Mouse (Mus musculus): ENCODE measurements around the gene Clcf1. TPM values are rescaled to one million over a fixed set of nuclear protein-coding genes. Genes with fewer than 3 reads are reported as not detected.
A peak's percentile ranks its signal among the peaks of the same experiment; 100 is the strongest.

Gene Clcf1
- polyA plus RNA-seq, 1 experiment, result not detected

- no peak overlapping the region for H3K4me3 ChIP-seq (ENCODE audit: insufficient read depth, low read depth, low read length)
- H3K27ac ChIP-seq (replicated peaks; ENCODE audit: low read depth, low read length), result no peak overlapping the region
- no peaks in the 10 kb centered on the region for H3K4me1 ChIP-seq (ENCODE audit: control insufficient read depth, insufficient read depth, insufficient read length, low read length)
Observed at GRCm38 (mm10) chr19:4187303-4187702, 26.7 kb upstream of the Clcf1 start.

DNA sequence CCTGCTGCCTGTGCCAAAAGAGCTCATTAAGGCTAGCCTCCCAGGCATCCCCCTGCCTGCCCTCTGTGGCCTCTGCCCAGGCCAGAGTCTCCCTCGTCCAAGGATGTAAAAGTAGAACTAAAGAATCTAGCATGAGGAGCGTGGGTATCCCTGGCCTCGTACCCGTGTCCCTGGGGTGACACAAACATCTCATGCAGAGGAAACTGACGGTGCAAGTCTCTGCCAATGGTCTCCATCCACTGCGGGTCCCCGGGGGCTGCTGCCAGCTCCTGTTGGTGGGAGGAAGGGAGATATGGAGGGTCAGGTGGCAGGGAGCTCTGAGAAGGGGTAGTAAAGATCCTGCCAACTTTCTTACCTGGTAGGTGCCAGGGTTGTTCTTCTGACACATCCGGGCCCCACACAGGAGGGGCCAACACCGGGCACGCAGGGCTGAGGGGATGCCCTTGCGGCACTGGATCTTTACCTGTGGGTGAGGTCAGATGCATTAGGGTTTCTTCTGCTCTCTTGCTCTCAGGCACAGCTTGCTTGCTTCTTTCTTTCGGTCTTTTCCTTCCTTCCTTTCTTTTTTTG is 24.9 kb upstream of the Clcf1 start:
- H3K4me1 ChIP-seq (ENCODE audit: control insufficient read depth, insufficient read depth, insufficient read length, low read length), result peaks cover 9% of the 10 kb centered on the region
- H3K27ac ChIP-seq (replicated peaks; ENCODE audit: low read depth, low read length), result no peak overlapping the region
- no peak overlapping the region for H3K4me3 ChIP-seq (ENCODE audit: insufficient read depth, low read depth, low read length)

- peaks cover 11% of the 10 kb centered on the region for H3K4me1 ChIP-seq (ENCODE audit: control insufficient read depth, insufficient read depth, insufficient read length, low read length)
- peak within 1 kb of the TSS; percentile 94 for H3K4me3 ChIP-seq (ENCODE audit: insufficient read depth, low read depth, low read length)
- peak within 1 kb of the TSS; percentile 84 for H3K27ac ChIP-seq (replicated peaks; ENCODE audit: low read depth, low read length)
Observed at GRCm38 (mm10) chr19:4190831-4191334, 23.2 kb upstream of the Clcf1 start, which contains the start of gene Tbc1d10c. Tbc1d10c (minus strand) TSS chr19:4191284.

DNA sequence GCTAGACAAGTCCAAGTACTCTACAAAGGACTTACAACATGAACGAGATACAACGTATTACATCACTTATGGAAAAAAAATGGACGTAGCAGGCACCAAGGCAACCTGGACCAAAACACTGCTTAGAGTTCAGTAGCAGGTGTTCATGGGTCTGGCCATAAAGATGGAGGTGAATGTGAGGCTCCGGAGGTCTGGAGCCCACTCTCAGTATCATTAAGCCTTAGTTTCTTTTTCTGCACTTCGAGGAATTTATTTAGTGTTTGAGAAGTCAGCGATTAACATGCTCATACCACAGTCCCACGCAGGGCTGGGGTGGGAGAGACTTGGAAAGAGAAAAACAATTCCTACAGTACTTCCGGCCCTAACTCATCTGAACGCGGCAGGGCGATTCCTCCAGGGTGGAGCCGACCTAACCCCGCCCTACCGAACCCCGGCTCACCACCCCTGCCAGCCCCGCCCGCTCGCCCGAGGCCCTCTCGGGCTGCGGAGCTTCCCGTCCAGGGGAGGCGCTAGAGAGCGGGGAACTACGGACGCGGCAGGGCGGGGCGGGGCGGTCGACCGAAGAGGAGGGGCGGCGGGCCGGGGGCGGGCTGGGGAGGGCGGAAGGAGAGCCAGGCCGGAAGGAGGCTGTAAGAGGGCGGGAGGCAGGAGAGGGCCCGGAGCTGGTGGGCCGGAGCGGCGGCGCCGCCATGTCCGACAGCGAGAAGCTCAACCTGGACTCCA is 22.3 kb upstream of the Clcf1 start, which contains the start of gene Ppp1ca:
Ppp1ca (plus strand) TSS at position 538 of the 723 bp plus-strand sequence.
- Histone ChIP-seq H3K27ac (replicated peaks; ENCODE audit: low read depth, low read length) (peak within 1 kb of the TSS; percentile 84), H3K4me1 (ENCODE audit: control insufficient read depth, insufficient read depth, insufficient read length, low read length) (peaks cover 16% of the 10 kb centered on the region), H3K4me3 (ENCODE audit: insufficient read depth, low read depth, low read length) (peak within 1 kb of the TSS; percentile 94)

GRCm38 (mm10) chr19:4192251-4192985 is 21.6 kb upstream of the Clcf1 start:
- Histone ChIP-seq H3K4me3 (ENCODE audit: insufficient read depth, low read depth, low read length) (peak overlapping the region; percentile 94), H3K27ac (replicated peaks; ENCODE audit: low read depth, low read length) (peak overlapping the region; percentile 84), H3K4me1 (ENCODE audit: control insufficient read depth, insufficient read depth, insufficient read length, low read length) (peaks cover 17% of the 10 kb centered on the region)

- Histone ChIP-seq H3K4me1 (ENCODE audit: control insufficient read depth, insufficient read depth, insufficient read length, low read length) (peaks cover 17% of the 10 kb centered on the region), H3K4me3 (ENCODE audit: insufficient read depth, low read depth, low read length) (peak overlapping the region; percentile 94), H3K27ac (replicated peaks; ENCODE audit: low read depth, low read length) (no peak overlapping the region)
Observed at GRCm38 (mm10) chr19:4193129-4193528, 20.9 kb upstream of the Clcf1 start.

GRCm38 (mm10) chr19:4194021-4194724 is 19.9 kb upstream of the Clcf1 start:
- no peak overlapping the region for H3K4me3 ChIP-seq (ENCODE audit: insufficient read depth, low read depth, low read length)
- H3K27ac ChIP-seq (replicated peaks; ENCODE audit: low read depth, low read length), result no peak overlapping the region
- peaks cover 17% of the 10 kb centered on the region for H3K4me1 ChIP-seq (ENCODE audit: control insufficient read depth, insufficient read depth, insufficient read length, low read length)

DNA sequence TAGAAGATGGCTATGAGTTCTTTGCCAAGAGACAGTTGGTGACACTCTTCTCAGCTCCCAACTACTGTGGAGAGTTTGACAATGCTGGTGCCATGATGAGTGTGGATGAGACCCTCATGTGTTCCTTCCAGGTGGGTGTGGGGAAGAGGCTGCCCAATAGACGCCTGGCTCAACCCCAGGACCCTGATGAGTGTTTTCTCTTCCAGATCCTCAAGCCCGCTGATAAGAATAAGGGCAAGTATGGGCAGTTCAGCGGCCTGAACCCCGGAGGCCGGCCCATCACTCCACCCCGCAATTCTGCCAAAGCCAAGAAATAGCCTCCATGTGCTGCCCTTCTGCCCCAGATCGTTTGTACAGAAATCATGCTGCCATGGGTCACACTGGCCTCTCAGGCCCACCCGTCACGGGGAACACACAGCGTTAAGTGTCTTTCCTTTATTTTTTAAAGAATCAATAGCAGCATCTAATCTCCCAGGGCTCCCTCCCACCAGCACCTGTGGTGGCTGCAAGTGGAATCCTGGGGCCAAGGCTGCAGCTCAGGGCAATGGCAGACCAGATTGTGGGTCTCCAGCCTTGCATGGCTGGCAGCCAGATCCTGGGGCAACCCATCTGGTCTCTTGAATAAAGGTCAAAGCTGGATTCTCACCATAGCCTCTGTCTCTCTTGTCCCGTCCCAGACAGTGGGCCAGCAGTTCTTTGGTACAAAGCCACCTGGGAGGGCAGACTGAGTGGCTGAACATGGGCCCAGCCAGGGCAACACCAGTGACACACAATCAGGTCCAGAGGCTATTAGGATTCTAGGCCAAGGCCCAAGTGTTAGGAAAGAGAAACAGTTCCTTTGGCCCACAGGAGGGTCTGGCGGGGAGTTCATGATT is 19.0 kb upstream of the Clcf1 start:
- H3K27ac ChIP-seq (replicated peaks; ENCODE audit: low read depth, low read length), result no peak overlapping the region
- peaks cover 17% of the 10 kb centered on the region for H3K4me1 ChIP-seq (ENCODE audit: control insufficient read depth, insufficient read depth, insufficient read length, low read length)
- H3K4me3 ChIP-seq (ENCODE audit: insufficient read depth, low read depth, low read length), result no peak overlapping the region

DNA sequence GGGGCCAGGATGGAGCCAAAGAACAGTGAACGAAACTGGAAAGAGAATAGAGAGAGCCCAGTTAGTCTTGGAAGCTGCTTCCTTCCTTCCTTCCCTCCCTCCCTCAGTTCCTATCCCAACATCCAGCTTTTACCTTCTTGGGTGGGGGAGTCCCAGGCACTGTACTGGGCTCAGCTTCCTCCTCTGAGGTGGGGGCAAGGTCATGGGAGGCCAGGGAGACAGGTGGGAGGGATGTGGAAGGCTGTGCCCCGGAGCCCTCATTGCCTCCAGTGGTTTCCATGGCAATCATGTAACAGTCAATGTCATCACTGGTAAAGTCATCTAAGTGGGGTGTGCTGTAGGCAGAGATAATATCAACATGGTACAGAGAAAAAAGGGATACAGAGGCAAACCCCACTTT is 18.0 kb upstream of the Clcf1 start:
- Histone ChIP-seq H3K27ac (replicated peaks; ENCODE audit: low read depth, low read length) (no peak overlapping the region), H3K4me3 (ENCODE audit: insufficient read depth, low read depth, low read length) (no peak overlapping the region), H3K4me1 (ENCODE audit: control insufficient read depth, insufficient read depth, insufficient read length, low read length) (peaks cover 24% of the 10 kb centered on the region)

DNA sequence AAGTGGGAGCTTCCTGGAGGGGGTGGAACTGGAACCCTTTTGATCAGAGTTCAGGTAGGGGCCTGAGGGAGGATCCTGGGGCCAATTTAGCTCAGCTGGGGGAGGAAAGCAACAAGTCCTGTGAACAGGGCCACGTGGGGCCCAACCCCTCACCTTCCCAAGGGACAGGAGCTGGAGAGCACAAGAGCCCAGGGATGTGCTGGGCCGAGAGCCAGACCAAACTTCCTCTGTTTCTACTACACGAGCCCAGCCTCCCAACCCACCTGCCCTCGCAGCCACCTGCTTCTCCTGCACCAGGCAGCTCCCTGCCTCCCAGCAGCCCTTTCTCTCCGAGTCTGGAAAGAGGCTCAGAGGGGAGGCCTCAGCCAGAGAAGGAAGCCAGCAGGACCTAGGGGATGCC is 17.5 kb upstream of the Clcf1 start:
- no peak overlapping the region for H3K27ac ChIP-seq (replicated peaks; ENCODE audit: low read depth, low read length)
- peaks cover 24% of the 10 kb centered on the region for H3K4me1 ChIP-seq (ENCODE audit: control insufficient read depth, insufficient read depth, insufficient read length, low read length)
- H3K4me3 ChIP-seq (ENCODE audit: insufficient read depth, low read depth, low read length), result no peak overlapping the region

DNA sequence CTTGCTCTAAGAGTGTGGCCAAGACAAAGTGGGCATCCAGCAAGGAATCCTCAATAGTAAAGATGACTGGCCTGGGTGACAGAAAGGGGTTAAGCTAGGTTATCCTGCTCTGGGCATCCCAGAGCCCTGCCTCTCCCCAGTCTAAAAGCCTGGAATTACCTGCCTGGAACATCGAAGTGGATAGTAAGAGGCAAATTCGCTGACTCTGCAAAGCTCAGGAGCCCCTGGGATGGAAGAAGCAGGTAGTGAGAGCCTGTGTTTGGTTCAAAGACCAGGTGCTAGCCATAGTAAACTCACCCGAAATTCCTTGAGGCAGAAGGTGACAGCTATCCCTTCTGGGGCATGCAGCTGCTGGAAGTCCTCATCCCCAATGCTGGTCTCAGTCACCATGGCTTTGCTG is 16.9 kb upstream of the Clcf1 start:
- Histone ChIP-seq H3K4me3 (ENCODE audit: insufficient read depth, low read depth, low read length) (no peak overlapping the region), H3K4me1 (ENCODE audit: control insufficient read depth, insufficient read depth, insufficient read length, low read length) (peaks cover 24% of the 10 kb centered on the region), H3K27ac (replicated peaks; ENCODE audit: low read depth, low read length) (no peak overlapping the region)

DNA sequence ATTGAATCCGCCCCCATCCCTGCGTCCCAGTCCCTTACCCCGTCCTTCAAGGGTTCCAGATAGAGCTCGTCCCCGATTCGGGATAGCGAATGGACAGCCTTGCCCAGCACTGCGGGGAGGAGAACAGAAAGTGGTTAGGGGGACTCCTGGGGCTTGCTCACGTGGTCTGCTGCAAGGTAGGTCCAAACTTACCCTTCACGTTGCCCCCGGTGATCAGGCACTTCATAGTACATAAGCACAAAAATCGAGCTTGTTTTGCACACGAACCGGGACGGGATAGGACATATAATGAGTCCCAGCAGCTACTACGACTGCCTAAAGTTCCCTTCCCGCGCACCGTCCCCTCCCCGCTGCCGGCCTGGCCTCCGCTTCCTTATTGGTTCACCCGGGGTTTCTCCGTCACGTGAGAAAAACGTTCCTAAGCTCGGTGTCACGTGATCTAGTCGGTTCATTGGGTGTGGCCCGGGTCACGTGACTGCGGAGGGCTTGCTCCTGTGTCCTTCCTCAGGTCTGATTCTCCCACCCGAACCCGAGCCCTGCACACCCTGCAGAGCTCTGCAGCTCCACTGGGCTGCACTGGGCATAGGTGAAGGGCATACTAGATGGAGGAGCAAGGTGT is 12.6 kb upstream of the Clcf1 start, which contains the start of gene Rad9a:
Rad9a (minus strand) TSS at position 372 of the 619 bp plus-strand sequence.
- peak within 1 kb of the TSS; percentile 70 for H3K4me3 ChIP-seq (ENCODE audit: insufficient read depth, low read depth, low read length)
- H3K4me1 ChIP-seq (ENCODE audit: control insufficient read depth, insufficient read depth, insufficient read length, low read length), result peaks cover 10% of the 10 kb centered on the region
- H3K27ac ChIP-seq (replicated peaks; ENCODE audit: low read depth, low read length), result peak within 1 kb of the TSS; percentile 58

- Histone ChIP-seq H3K27ac (replicated peaks; ENCODE audit: low read depth, low read length) (no peak overlapping the region), H3K4me3 (ENCODE audit: insufficient read depth, low read depth, low read length) (peak overlapping the region; percentile 70), H3K4me1 (ENCODE audit: control insufficient read depth, insufficient read depth, insufficient read length, low read length) (peaks cover 7% of the 10 kb centered on the region; the same call in 1 of the 2 replicates)
Observed at GRCm38 (mm10) chr19:4202149-4202548, 11.9 kb upstream of the Clcf1 start.

GRCm38 (mm10) chr19:4203148-4203547 is 10.9 kb upstream of the Clcf1 start:
- no peak overlapping the region for H3K27ac ChIP-seq (replicated peaks; ENCODE audit: low read depth, low read length)

More at GRCm38 (mm10) chr19:4203148-4203547, 10.9 kb upstream of the Clcf1 start:
- Histone ChIP-seq H3K4me3 (ENCODE audit: insufficient read depth, low read depth, low read length) (no peak overlapping the region), H3K4me1 (ENCODE audit: control insufficient read depth, insufficient read depth, insufficient read length, low read length) (peaks cover 7% of the 10 kb centered on the region; the same call in 1 of the 2 replicates)
